Mouse (Mus musculus) cerebellum, postnatal 25 days (tissue): Measurements from ENCODE around the gene Trpm5.

Experiments used
- DNase-seq, 2 experiments: peaks; one replicate each; pipeline ENCODE4 v3.0.0; 2021; ENCODE audit warnings: mixed read lengths in 2 of 2

The Trpm5 gene

GRCm38 (mm10) chr7:143058221-143058697, 36.2 kb downstream of the Trpm5 start:
- DNase-seq, result no peak

GRCm38 (mm10) chr7:143057667-143058220, 36.7 kb downstream of the Trpm5 start:
- DNase-seq, result no peak

- DNase-seq, result no peak
Observed at GRCm38 (mm10) chr7:143057023-143057422, 37.4 kb downstream of the Trpm5 start.

- DNase-seq, result no peak
Observed at GRCm38 (mm10) chr7:143055499-143056186, 38.8 kb downstream of the Trpm5 start.

GRCm38 (mm10) chr7:143055001-143055400, 39.4 kb downstream of the Trpm5 start:
- no peak for DNase-seq

- no peak for DNase-seq
Observed at GRCm38 (mm10) chr7:143054612-143054965, 39.9 kb downstream of the Trpm5 start.

- peak in 1 of 2 experiments; percentile 33 for DNase-seq
Observed at GRCm38 (mm10) chr7:143053961-143054611, 40.4 kb downstream of the Trpm5 start.

GRCm38 (mm10) chr7:143053008-143053899, 41.2 kb downstream of the Trpm5 start:
- DNase-seq, result peak; percentile 66 to 75

GRCm38 (mm10) chr7:143052626-143053007, 41.8 kb downstream of the Trpm5 start, which contains the start of gene Cd81:
Gene Cd81, plus strand, starts transcription at chr7:143052739.
- DNase-seq, result peak; percentile 82 to 89

- no peak for DNase-seq
Observed at GRCm38 (mm10) chr7:143051316-143051715, 43.1 kb downstream of the Trpm5 start.

- no peak for DNase-seq
Observed at GRCm38 (mm10) chr7:143049841-143050816, 44.3 kb downstream of the Trpm5 start.

GRCm38 (mm10) chr7:143049331-143049730, 45.1 kb downstream of the Trpm5 start:
- no peak for DNase-seq

- DNase-seq, result no peak
Observed at GRCm38 (mm10) chr7:143046358-143046757, 48.1 kb downstream of the Trpm5 start.

GRCm38 (mm10) chr7:143044826-143045206, 49.6 kb downstream of the Trpm5 start:
- no peak for DNase-seq

GRCm38 (mm10) chr7:143044049-143044825, 50.2 kb downstream of the Trpm5 start:
- no peak for DNase-seq

GRCm38 (mm10) chr7:143042897-143043300, 51.5 kb downstream of the Trpm5 start:
- no peak for DNase-seq

- DNase-seq, result no peak
Observed at GRCm38 (mm10) chr7:143042089-143042488, 52.4 kb downstream of the Trpm5 start.

- no peak for DNase-seq
Observed at GRCm38 (mm10) chr7:143041138-143041822, 53.2 kb downstream of the Trpm5 start.

GRCm38 (mm10) chr7:143040561-143040960, 53.9 kb downstream of the Trpm5 start:
- DNase-seq, result no peak
